Mouse (Mus musculus) thymus, adult 2 months (tissue): ENCODE data around the gene Disp3. TPM values are rescaled to one million over a fixed set of nuclear protein-coding genes. Genes with fewer than 3 reads are reported as not detected.

Experiments used
- DNase-seq: peaks from one replicate; pipeline ENCODE4 v3.0.0; 2021
- H3K27ac ChIP-seq: fragments of 200-500 bp; 2 replicates; pipeline ENCODE4 v1.5.1; 2012; ENCODE audit warnings: low read length, control low read depth; ENCODE audit not compliant: control insufficient read depth, insufficient read depth
- H3K27me3 ChIP-seq: fragments of 200-500 bp; 2 replicates; pipeline ENCODE4 v1.6.1; 2012; ENCODE audit warnings: mild to moderate bottlenecking, low read length, moderate library complexity, mixed read lengths; ENCODE audit not compliant: control insufficient read depth, insufficient read depth
- H3K36me3 ChIP-seq: fragments of 200-500 bp; 2 replicates; pipeline ENCODE4 v1.6.1; 2012; ENCODE audit warnings: mild to moderate bottlenecking, low read length, moderate library complexity; ENCODE audit not compliant: control insufficient read depth, insufficient read depth
- H3K4me1 ChIP-seq: fragments of 200-500 bp; replicated peaks from 2 replicates; pipeline ENCODE4 v1.6.1; 2012; ENCODE audit warnings: low read length; ENCODE audit not compliant: control insufficient read depth, insufficient read depth
- H3K4me3 ChIP-seq: fragments of 200-500 bp; 2 replicates; pipeline ENCODE4 v1.5.1; 2012; ENCODE audit warnings: mild to moderate bottlenecking, low read length, control low read depth, moderate library complexity; ENCODE audit not compliant: control insufficient read depth, insufficient read depth
- CTCF ChIP-seq: fragments of 200-500 bp; IDR thresholded peaks from 2 replicates; pipeline ENCODE4 v1.5.1; 2012; ENCODE audit warnings: mild to moderate bottlenecking, control low read depth, low read length, moderate library complexity, borderline replicate concordance; ENCODE audit not compliant: control insufficient read depth, poor library complexity, insufficient read depth; ENCODE audit errors: extremely low read depth
- POLR2A ChIP-seq: fragments of 200-500 bp; IDR thresholded peaks from 2 replicates; pipeline ENCODE4 v1.6.1; 2012; ENCODE audit warnings: mild to moderate bottlenecking, low read length, control low read depth, moderate library complexity; ENCODE audit not compliant: control insufficient read depth, poor library complexity, insufficient read depth; ENCODE audit errors: extremely low read depth
- WGBS: fragments of 180-500 bp; shearing (Covaris S2); methylation state at CpG from one replicate; pipeline ENCODE4 v1.1.7; 2018; 5-methylcytosine and 5-hydroxymethylcytosine counted together
- polyA plus RNA-seq: library from polyadenylated mRNA; depleted of rRNA; stranded (reverse); fragments of >200 nt; gene quantifications from 2 replicates; pipeline ENCODE4 v1.2.3, GENCODE M21; 2012; rRNA removed

The Disp3 gene
- 0.04 and 0.26 TPM in 2 replicates for polyA plus RNA-seq

DNA sequence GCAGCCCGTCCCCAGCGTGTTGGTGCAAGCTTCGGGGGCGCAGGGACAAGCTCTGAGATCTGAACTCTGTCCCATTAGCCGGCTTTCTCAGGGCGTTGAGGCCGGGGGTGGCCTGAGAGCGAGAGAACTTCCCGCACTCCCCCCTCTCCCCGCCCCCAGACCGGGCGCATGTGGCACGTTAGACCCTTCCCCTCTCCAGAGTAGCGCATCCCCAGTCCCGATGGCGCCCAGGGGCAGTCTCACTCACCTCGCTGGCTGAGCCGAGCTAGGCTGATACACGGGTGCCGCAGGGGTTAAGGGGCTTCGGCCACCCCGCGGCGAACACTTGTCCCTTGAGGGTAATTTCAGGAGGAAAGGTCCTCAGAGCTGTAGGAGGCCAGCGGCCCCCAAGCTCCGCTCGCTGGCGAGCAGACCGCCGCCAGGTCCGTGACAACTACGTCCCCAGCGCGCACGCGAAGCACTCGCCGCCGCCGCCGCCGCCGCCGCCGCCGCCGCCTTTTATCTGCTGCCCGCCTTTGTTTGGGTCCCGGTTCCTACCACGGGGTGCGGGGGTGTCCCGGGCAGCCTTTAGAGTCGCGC lies at the start of gene Disp3:
TSS of gene Disp3 (minus strand) at position 490 of the 579 bp plus-strand sequence.
- Histone ChIP-seq H3K4me3 (no peak within 1 kb of the TSS), H3K36me3 (no peaks in the 10 kb centered on the region)
- TF ChIP-seq CTCF (no peak), POLR2A (no peak)

DNA sequence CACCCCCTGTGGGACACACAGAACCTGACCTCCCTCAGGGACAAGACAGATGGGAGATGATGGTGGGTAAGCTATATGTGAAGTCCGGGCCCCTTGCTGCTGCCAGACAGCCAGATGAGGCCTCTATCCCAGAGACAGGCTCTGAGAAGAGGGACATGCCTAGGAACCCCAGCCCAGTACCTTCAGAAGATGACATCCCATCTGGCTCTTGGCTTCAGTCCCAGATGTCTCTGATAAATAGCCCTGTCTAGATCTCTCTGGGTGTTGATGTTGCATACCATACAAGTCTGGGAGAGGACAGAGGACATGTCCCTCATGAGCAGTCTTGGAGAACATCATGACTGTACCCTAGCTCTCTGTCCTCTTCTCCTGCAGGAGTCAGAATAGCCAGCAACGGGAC lies 42.5 kb upstream of the Disp3 start:
- Histone ChIP-seq H3K36me3 (no peaks in the 10 kb centered on the region), H3K4me1 (no peaks in the 10 kb centered on the region), H3K27ac (no peak overlapping the region), H3K4me3 (no peak overlapping the region), H3K27me3 (no peaks in the 10 kb centered on the region)
- TF ChIP-seq CTCF: no peak
- TF ChIP-seq POLR2A: no peak
- 95% methylated on average over 2 of the region's 2 CpGs for WGBS
- DNase-seq: no peak

More for the DNA sequence above, at the start of gene Disp3:
- Histone ChIP-seq H3K27ac (no peak within 1 kb of the TSS), H3K27me3 (peaks cover 6% of the 10 kb centered on the region), H3K4me1 (no peaks in the 10 kb centered on the region)
- WGBS: 5% methylated on average over 53 of the region's 54 CpGs
- DNase-seq: no peak

DNA sequence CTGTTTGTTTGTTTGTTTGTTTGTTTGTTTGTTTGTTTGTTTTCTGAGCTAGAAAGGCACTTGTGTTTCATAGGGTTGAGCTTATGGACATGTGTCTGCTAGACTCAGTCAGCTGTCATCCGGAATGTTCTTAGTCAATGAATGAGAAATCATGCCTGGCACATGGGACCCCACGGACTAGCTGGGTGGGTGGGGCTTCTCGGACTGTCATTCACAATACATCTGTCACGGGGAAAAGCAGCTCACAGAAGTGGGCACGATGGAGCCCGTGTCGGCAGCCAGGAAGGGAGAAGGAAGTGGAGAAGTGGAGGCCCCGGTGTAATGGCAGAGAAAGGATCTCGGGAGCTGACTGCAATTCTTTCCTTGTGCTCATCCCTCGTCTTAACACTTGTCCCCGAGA lies 41.7 kb upstream of the Disp3 start:
- Histone ChIP-seq H3K4me1 (no peaks in the 10 kb centered on the region), H3K36me3 (no peaks in the 10 kb centered on the region), H3K27ac (no peak overlapping the region), H3K4me3 (no peak overlapping the region), H3K27me3 (no peaks in the 10 kb centered on the region)
- DNase-seq: no peak
- WGBS: 65% methylated on average over 11 of the region's 11 CpGs
- TF ChIP-seq CTCF (no peak), POLR2A (no peak)

DNA sequence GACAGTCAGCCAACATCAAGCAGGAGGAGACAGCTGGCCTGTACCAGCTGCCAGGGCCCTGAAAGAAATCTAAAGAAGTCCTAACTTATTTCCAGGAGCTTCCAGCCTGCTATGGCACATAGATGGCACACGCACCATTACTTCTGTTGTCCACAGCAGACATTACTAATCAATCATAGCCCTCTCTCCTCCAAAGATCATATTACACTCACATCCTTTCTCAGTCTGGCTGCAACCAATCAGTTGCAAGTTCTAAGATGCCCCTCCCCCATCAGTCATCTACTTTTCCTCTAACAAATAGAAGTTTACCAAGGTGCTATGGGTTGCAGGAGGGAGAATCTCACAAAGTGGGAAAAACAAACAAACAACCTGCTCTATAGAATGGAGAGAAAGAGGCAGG lies 40.5 kb upstream of the Disp3 start:
- 100% methylated on average over 1 of the region's 1 CpGs for WGBS
- no peaks in the 10 kb centered on the region for H3K36me3 ChIP-seq
- no peak for DNase-seq
- no peak overlapping the region for H3K4me3 ChIP-seq
- H3K27me3 ChIP-seq: no peaks in the 10 kb centered on the region
- no peak for TF ChIP-seq POLR2A
- TF ChIP-seq CTCF: no peak
- H3K4me1 ChIP-seq: no peaks in the 10 kb centered on the region
- no peak overlapping the region for H3K27ac ChIP-seq

DNA sequence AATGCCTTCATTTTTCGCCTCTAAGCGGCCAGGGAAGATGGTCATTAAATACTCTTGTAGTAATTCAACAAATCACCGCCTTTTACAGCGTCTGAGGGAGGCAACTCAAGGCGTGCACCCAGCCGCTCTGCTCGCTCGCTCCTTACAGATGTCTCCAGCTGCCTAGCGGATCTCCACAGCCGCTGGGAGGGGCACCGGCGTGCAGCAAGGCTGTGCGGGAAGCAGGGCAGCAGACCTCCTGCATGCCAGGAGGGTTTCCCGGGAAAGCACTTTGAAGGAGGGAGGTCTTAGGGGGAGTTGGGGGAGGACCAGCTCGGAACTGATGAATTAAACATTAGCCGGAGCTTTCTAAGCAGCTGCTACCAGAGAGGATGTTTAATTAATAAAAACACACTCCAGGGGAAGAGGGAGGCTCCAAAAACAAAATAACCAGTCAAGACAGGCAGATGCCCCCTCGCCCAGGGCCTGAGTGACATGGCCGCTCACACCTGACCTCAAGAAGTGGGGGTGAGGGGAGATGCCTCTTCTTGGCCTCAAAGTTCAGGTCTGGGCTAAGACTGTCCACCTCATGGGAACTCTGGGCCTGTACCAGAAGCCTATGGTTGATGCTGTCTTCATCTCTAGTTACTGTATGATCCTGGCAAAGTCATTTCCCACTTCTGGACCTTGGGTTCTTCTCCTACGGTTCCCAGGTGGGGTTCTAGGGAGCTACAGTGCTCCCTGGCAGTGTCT lies 39.7 kb upstream of the Disp3 start:
- no peak for DNase-seq
- no peak overlapping the region for H3K4me3 ChIP-seq
- TF ChIP-seq CTCF (no peak), POLR2A (no peak)
- no peaks in the 10 kb centered on the region for H3K36me3 ChIP-seq
- H3K27me3 ChIP-seq: no peaks in the 10 kb centered on the region
- 52% methylated on average over 19 of the region's 19 CpGs for WGBS
- no peaks in the 10 kb centered on the region for H3K4me1 ChIP-seq
- no peak overlapping the region for H3K27ac ChIP-seq

DNA sequence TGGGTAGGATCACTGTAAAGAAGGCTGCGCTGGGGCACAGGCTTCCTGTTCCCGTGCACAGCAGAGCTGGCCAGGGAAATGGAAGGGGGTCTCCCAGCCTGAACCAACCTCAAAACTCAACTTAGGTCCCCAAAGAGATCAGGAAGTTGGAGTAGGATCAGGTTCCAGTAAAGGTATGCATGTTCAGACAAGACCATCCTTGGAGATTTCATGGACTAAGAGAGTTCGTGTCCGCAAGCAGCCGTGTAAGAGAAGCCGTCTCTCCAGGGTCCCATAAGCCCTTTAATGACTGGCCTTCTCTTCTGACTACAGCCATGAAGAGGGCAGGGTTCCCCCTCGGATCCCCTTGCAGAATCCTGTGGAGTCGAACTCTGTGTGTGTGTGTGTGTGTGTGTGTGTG lies 39.0 kb upstream of the Disp3 start:
- TF ChIP-seq CTCF: no peak
- no peak for TF ChIP-seq POLR2A
- H3K4me1 ChIP-seq: no peaks in the 10 kb centered on the region
- H3K36me3 ChIP-seq: no peaks in the 10 kb centered on the region
- WGBS: 63% methylated on average over 8 of the region's 8 CpGs
- no peak overlapping the region for H3K27ac ChIP-seq
- no peaks in the 10 kb centered on the region for H3K27me3 ChIP-seq
- H3K4me3 ChIP-seq: no peak overlapping the region
- DNase-seq: no peak

DNA sequence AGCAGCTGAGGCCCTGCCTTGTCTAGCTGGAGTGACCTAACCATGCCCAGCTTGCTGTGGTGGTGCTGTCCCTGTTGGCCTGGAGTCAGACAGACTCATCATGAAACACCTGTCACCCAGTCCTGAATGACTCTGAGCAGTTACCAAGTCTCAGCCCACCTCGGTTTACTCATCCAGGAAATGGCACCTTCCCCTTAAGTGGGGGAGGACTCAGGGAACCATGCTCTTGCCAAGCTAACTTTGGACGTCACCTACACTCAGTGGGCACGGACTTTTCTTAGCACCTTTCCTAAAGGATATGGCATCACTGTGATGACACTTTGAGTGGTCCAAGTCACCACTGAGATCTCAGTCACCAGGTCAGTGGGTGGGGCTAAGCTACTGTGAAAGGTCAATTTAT lies 38.2 kb upstream of the Disp3 start:
- no peak for TF ChIP-seq POLR2A
- no peak for TF ChIP-seq CTCF
- H3K36me3 ChIP-seq: no peaks in the 10 kb centered on the region
- WGBS: 94% methylated on average over 3 of the region's 3 CpGs
- H3K4me1 ChIP-seq: no peaks in the 10 kb centered on the region
- H3K27ac ChIP-seq: no peak overlapping the region
- no peak overlapping the region for H3K4me3 ChIP-seq
- no peaks in the 10 kb centered on the region for H3K27me3 ChIP-seq
- no peak for DNase-seq
